Mouse (Mus musculus): Measurements from ENCODE around the gene Bud23. TPM values are rescaled to one million over a fixed set of nuclear protein-coding genes. Genes with fewer than 3 reads are reported as not detected.

Bud23 gene
- polyA plus RNA-seq, 1 experiment from 2014 or later: 77.0 TPM

GRCm38 (mm10) chr5:135032581-135032980 lies 32.2 kb downstream of the Bud23 start:
- Histone ChIP-seq H3K4me3 (ENCODE audit: low read length) (no peak overlapping the region), H3K9ac (ENCODE audit: low read depth, low read length) (no peak overlapping the region), H3K9me3 (ENCODE audit: control insufficient read depth, low read length) (no peaks in the 10 kb centered on the region; the same call in 1 of the 2 replicates), H3K4me1 (ENCODE audit: control insufficient read depth, insufficient read depth, low read depth, low read length) (peaks cover 6% of the 10 kb centered on the region), H3K36me3 (ENCODE audit: control insufficient read depth, insufficient read depth, low read length) (peaks cover 5% of the 10 kb centered on the region), H3K4me2 (ENCODE audit: low read length) (no peak overlapping the region), H3K27me3 (replicated peaks; ENCODE audit: control insufficient read depth, insufficient read depth, low read length) (no peaks in the 10 kb centered on the region), H3K27ac (ENCODE audit: low read depth, low read length) (no peak overlapping the region)
- WGBS: 92% methylated on average over 5 of the region's 5 CpGs
- no peak for ATAC-seq

- no peak for ATAC-seq
- Histone ChIP-seq H3K4me3 (ENCODE audit: low read length) (no peak overlapping the region), H3K27me3 (replicated peaks; ENCODE audit: control insufficient read depth, insufficient read depth, low read length) (no peaks in the 10 kb centered on the region), H3K27ac (ENCODE audit: low read depth, low read length) (0 out of 2 replicates have a peak overlapping the region, but pooled peaks have one; percentile 7), H3K9ac (ENCODE audit: low read depth, low read length) (no peak overlapping the region), H3K4me2 (ENCODE audit: low read length) (no peak overlapping the region), H3K36me3 (ENCODE audit: control insufficient read depth, insufficient read depth, low read length) (no peaks in the 10 kb centered on the region), H3K4me1 (ENCODE audit: control insufficient read depth, insufficient read depth, low read depth, low read length) (peaks cover 22% of the 10 kb centered on the region), H3K9me3 (ENCODE audit: control insufficient read depth, low read length) (no peaks in the 10 kb centered on the region; the same call in 1 of the 2 replicates)
- 38% methylated on average over 18 of the region's 18 CpGs for WGBS
Measured at GRCm38 (mm10) chr5:135029007-135029854, 35.5 kb downstream of the Bud23 start.

- peak overlapping the region; percentile 37 for H3K4me2 ChIP-seq (ENCODE audit: low read length)
- ATAC-seq: no peak
- no peaks in the 10 kb centered on the region for H3K27me3 ChIP-seq (replicated peaks; ENCODE audit: control insufficient read depth, insufficient read depth, low read length)
- WGBS: 23% methylated on average over 7 of the region's 7 CpGs
- H3K4me3 ChIP-seq (ENCODE audit: low read length): no peak overlapping the region
- no peak overlapping the region for H3K9ac ChIP-seq (ENCODE audit: low read depth, low read length)
- H3K4me1 ChIP-seq (ENCODE audit: control insufficient read depth, insufficient read depth, low read depth, low read length): peaks cover 29% of the 10 kb centered on the region
- no peaks in the 10 kb centered on the region for H3K9me3 ChIP-seq (ENCODE audit: control insufficient read depth, low read length)
- no peaks in the 10 kb centered on the region for H3K36me3 ChIP-seq (ENCODE audit: control insufficient read depth, insufficient read depth, low read length)
- no peak overlapping the region for H3K27ac ChIP-seq (ENCODE audit: low read depth, low read length)
Measured at GRCm38 (mm10) chr5:135025899-135026298, 38.9 kb downstream of the Bud23 start.

- H3K9ac ChIP-seq (ENCODE audit: low read depth, low read length): no peak overlapping the region
- no peaks in the 10 kb centered on the region for H3K36me3 ChIP-seq (ENCODE audit: control insufficient read depth, insufficient read depth, low read length)
- WGBS: 67% methylated on average over 11 of the region's 11 CpGs
- no peaks in the 10 kb centered on the region for H3K27me3 ChIP-seq (replicated peaks; ENCODE audit: control insufficient read depth, insufficient read depth, low read length)
- H3K4me2 ChIP-seq (ENCODE audit: low read length): peak overlapping the region; percentile 95
- ATAC-seq: no peak
- no peaks in the 10 kb centered on the region for H3K9me3 ChIP-seq (ENCODE audit: control insufficient read depth, low read length)
- no peak overlapping the region for H3K27ac ChIP-seq (ENCODE audit: low read depth, low read length)
- H3K4me3 ChIP-seq (ENCODE audit: low read length): peak overlapping the region; percentile 80; the same call in 1 of the 2 replicates
- H3K4me1 ChIP-seq (ENCODE audit: control insufficient read depth, insufficient read depth, low read depth, low read length): peaks cover 29% of the 10 kb centered on the region
Measured at GRCm38 (mm10) chr5:135024665-135025224, 40.0 kb downstream of the Bud23 start.

GRCm38 (mm10) chr5:135023344-135024173 lies 41.2 kb downstream of the Bud23 start, which contains the start of gene Stx1a:
Gene Stx1a, plus strand, starts transcription at chr5:135023482.
- Histone ChIP-seq H3K4me1 (ENCODE audit: control insufficient read depth, insufficient read depth, low read depth, low read length) (peaks cover 23% of the 10 kb centered on the region), H3K9ac (ENCODE audit: low read depth, low read length) (peak within 1 kb of the TSS; percentile 82), H3K4me2 (ENCODE audit: low read length) (peak within 1 kb of the TSS; percentile 95), H3K4me3 (ENCODE audit: low read length) (peak within 1 kb of the TSS; percentile 80), H3K27me3 (replicated peaks; ENCODE audit: control insufficient read depth, insufficient read depth, low read length) (no peaks in the 10 kb centered on the region), H3K9me3 (ENCODE audit: control insufficient read depth, low read length) (no peaks in the 10 kb centered on the region), H3K27ac (ENCODE audit: low read depth, low read length) (peak within 1 kb of the TSS; percentile 19), H3K36me3 (ENCODE audit: control insufficient read depth, insufficient read depth, low read length) (no peaks in the 10 kb centered on the region)
- ATAC-seq: peak; percentile 88
- WGBS: under 1% methylated on average over 56 of the region's 61 CpGs

GRCm38 (mm10) chr5:135021814-135022213 lies 42.9 kb downstream of the Bud23 start:
- 35% methylated on average over 6 of the region's 6 CpGs for whole genome bisulfite sequencing
- Histone ChIP-seq H3K9me3 (ENCODE audit: control insufficient read depth, low read length) (no peaks in the 10 kb centered on the region), H3K4me1 (ENCODE audit: control insufficient read depth, insufficient read depth, low read depth, low read length) (peaks cover 23% of the 10 kb centered on the region), H3K27me3 (replicated peaks; ENCODE audit: control insufficient read depth, insufficient read depth, low read length) (no peaks in the 10 kb centered on the region), H3K27ac (ENCODE audit: low read depth, low read length) (peak overlapping the region; percentile 36; the same call in 1 of the 2 replicates), H3K4me3 (ENCODE audit: low read length) (no peak overlapping the region), H3K36me3 (ENCODE audit: control insufficient read depth, insufficient read depth, low read length) (no peaks in the 10 kb centered on the region), H3K4me2 (ENCODE audit: low read length) (no peak overlapping the region), H3K9ac (ENCODE audit: low read depth, low read length) (no peak overlapping the region)
- ATAC-seq: peak; percentile 84

GRCm38 (mm10) chr5:135016224-135016759 lies 48.5 kb downstream of the Bud23 start:
- Histone ChIP-seq H3K4me2 (ENCODE audit: low read length) (no peak overlapping the region), H3K9me3 (ENCODE audit: control insufficient read depth, low read length) (no peaks in the 10 kb centered on the region), H3K27ac (ENCODE audit: low read depth, low read length) (no peak overlapping the region), H3K36me3 (ENCODE audit: control insufficient read depth, insufficient read depth, low read length) (no peaks in the 10 kb centered on the region), H3K27me3 (replicated peaks; ENCODE audit: control insufficient read depth, insufficient read depth, low read length) (no peaks in the 10 kb centered on the region), H3K4me3 (ENCODE audit: low read length) (no peak overlapping the region), H3K9ac (ENCODE audit: low read depth, low read length) (no peak overlapping the region), H3K4me1 (ENCODE audit: control insufficient read depth, insufficient read depth, low read depth, low read length) (peaks cover 7% of the 10 kb centered on the region; the same call in 1 of the 2 replicates)
- 59% methylated on average over 4 of the region's 4 CpGs for WGBS
- no peak for ATAC-seq

GRCm38 (mm10) chr5:135015497-135015896 lies 49.3 kb downstream of the Bud23 start:
- Histone ChIP-seq H3K27me3 (replicated peaks; ENCODE audit: control insufficient read depth, insufficient read depth, low read length) (no peaks in the 10 kb centered on the region), H3K4me3 (ENCODE audit: low read length) (no peak overlapping the region), H3K4me2 (ENCODE audit: low read length) (no peak overlapping the region), H3K36me3 (ENCODE audit: control insufficient read depth, insufficient read depth, low read length) (no peaks in the 10 kb centered on the region), H3K4me1 (ENCODE audit: control insufficient read depth, insufficient read depth, low read depth, low read length) (peaks cover 12% of the 10 kb centered on the region), H3K9me3 (ENCODE audit: control insufficient read depth, low read length) (no peaks in the 10 kb centered on the region), H3K9ac (ENCODE audit: low read depth, low read length) (no peak overlapping the region), H3K27ac (ENCODE audit: low read depth, low read length) (no peak overlapping the region)
- ATAC-seq: no peak
- WGBS: 14% methylated on average over 7 of the region's 7 CpGs

Measured in hindbrain, embryonic 16.5 days (tissue).